Mouse (Mus musculus) Patski (cell line): ENCODE results near the gene Nrsn1. TPM values are rescaled to one million over a fixed set of nuclear protein-coding genes. Genes with fewer than 3 reads are reported as not detected.
"Not testable (repeated sequence)": the region's sequence is repeated elsewhere in the genome, so short reads cannot be mapped to it uniquely, and the experiment has no call there.

ENCODE experiments used
- ATAC-seq: fragments of 100-300 bp; one replicate; pipeline ENCODE4 v1.8.0; 2021
- CTCF ChIA-PET: fragments of 350-600 bp; sonication (Branson Sonifier 250); formaldehyde crosslinking; loops from one replicate; lab custom pipeline; 2022; ENCODE audit warnings: inconsistent platforms; lab: Charles Lee
- POLR2A ChIA-PET: fragments of 350-600 bp; sonication (Branson Sonifier 250); formaldehyde crosslinking; loops from one replicate; lab custom pipeline; 2022; ENCODE audit warnings: antibody characterized with exemption, inconsistent platforms; lab: Charles Lee
- DNase-seq: peaks from one replicate; pipeline ENCODE4 v3.0.0-alpha.2; 2011; ENCODE audit warnings: low read depth, low spot score
- H3K27me3 ChIP-seq: fragments of 371-371 bp; one replicate; pipeline ENCODE4 v1.5.1; 2021
- CTCF ChIP-seq: fragments of 100-300 bp; IDR thresholded peaks from one replicate; pipeline ENCODE4 v1.5.1; 2021
- in situ Hi-C: fragments of 300-500 bp; cut with MboI; formaldehyde crosslinking; loops from 3 replicates; pipeline ENCODE4 v1.11.1; 2018; ENCODE audit warnings: low pct_unique_long_range_greater_than_20kb, mixed read lengths
- polyA plus RNA-seq: library from polyadenylated mRNA; unstranded; gene quantifications from one replicate; pipeline ENCODE4 v1.2.3, GENCODE M21; 2021

The Nrsn1 gene
- polyA plus RNA-seq: 0.14 TPM

DNA sequence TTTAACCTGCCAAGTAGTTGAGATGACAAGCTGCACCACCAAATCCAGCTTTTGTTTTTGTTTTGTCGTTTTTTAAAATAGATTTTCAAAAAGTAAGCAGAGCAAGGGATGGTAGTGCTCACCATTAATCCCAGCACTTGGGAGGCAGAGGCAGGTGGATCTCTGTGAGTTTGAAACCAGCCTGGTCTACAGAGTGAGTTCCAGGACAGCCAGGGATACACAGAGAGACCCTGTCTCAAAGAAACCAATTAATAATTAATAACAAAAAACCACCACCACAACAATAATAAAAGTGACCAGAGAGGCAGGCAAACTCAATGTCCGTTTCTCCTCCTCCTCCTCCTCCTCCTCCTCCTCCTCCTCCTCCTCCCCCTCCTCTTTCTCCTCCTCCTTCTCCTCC lies at the start of gene Nrsn1:
Gene Nrsn1 (minus strand): TSS at position 101 of the 400 bp plus-strand sequence.
- CTCF ChIA-PET, DNase-seq, H3K27me3 ChIP-seq, in situ Hi-C loops, POLR2A ChIA-PET, ATAC-seq: not testable (repeated sequence)

DNA sequence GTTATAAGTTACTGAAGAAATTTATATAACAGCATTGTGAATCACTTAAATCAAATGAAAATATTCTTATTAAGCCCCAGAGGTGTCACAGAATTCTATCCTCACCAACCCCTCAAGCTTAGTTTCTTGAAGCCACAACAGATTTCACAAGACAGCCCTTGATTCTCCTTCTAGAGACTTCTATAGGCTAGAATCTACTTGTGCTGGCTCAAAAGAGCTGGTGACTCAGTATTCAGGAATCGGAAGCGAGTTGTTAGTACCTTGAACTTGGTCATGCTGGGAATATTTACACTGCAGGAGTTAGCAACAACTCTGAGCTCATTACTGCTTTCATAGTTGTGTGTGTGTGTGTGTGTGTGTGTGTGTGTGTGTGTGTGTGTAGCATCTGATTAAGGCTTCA lies 41.8 kb upstream of the Nrsn1 start:
- in situ Hi-C loops: no loop called here
- ChIA-PET CTCF (interaction anchor here (1.0 to 1.9 kb wide), 3 partner anchors 11 to 39 kb away, joined by 3 to 7 read pairs (median 4); no protein-coding TSS in a partner anchor), POLR2A (interaction anchor here (0.8 kb wide), 1 partner anchor 27 kb away, joined by 3 read pairs; no protein-coding TSS in a partner anchor)
- ATAC-seq (peak; percentile 77), DNase-seq (peak; percentile 37)
- H3K27me3 ChIP-seq: no peaks in the 10 kb centered on the region
- TF ChIP-seq CTCF: no peak

DNA sequence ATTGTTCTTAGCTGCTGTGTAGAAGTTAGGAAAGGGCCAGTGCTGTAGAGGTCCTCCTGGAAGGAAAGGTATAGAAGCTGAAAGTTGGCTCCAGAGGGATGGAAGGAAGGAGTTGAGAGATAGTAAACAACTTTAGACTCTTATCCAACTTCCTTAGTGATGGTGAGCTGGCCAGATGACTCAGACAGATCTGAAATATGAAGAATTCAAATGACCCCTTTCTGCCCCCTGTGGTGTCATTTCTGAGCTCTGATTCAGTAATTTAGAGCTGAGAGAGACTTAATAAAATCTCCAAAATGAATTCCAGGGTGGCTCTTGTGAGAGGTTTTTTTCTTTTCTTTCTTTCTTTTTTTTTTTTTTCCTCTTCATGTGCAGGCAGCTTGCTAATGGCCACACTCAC lies 39.8 kb upstream of the Nrsn1 start:
- POLR2A ChIA-PET: no interaction called here
- ATAC-seq (peak; percentile 67), DNase-seq (peak; percentile 70)
- no peak for TF ChIP-seq CTCF
- CTCF ChIA-PET: no interaction called here
- H3K27me3 ChIP-seq: no peaks in the 10 kb centered on the region
- in situ Hi-C loops: no loop called here

DNA sequence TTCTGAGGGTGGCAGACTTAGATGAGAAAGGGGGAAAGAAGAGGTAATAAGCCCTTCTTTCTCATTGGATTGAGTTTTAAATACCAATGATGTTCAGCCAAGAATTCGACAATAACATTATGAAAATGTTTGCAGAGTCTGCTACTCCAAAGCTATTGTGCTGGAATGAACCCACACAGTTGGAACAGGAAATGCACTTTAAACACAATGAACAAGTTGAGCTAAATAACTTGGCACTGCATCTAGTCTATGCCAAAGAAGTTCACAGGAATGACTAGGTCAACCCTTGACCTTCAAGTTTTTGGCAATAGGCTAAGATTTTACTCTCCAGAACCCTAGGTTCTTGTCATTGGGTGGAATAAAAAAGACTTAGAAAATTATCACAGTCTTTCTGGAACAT lies 18.4 kb upstream of the Nrsn1 start:
- ATAC-seq (no peak), DNase-seq (no peak)
- H3K27me3 ChIP-seq: no peaks in the 10 kb centered on the region
- TF ChIP-seq CTCF: no peak
- ChIA-PET POLR2A (interaction anchor here (1.0 to 1.5 kb wide), 3 partner anchors 10 to 206 kb away, joined by 3 to 8 read pairs (median 3); no protein-coding TSS in a partner anchor), CTCF (interaction anchor here (0.6 to 1.6 kb wide), 3 partner anchors 15 to 38 kb away, joined by 3 to 5 read pairs (median 3); no protein-coding TSS in a partner anchor)
- in situ Hi-C loops: no loop called here

DNA sequence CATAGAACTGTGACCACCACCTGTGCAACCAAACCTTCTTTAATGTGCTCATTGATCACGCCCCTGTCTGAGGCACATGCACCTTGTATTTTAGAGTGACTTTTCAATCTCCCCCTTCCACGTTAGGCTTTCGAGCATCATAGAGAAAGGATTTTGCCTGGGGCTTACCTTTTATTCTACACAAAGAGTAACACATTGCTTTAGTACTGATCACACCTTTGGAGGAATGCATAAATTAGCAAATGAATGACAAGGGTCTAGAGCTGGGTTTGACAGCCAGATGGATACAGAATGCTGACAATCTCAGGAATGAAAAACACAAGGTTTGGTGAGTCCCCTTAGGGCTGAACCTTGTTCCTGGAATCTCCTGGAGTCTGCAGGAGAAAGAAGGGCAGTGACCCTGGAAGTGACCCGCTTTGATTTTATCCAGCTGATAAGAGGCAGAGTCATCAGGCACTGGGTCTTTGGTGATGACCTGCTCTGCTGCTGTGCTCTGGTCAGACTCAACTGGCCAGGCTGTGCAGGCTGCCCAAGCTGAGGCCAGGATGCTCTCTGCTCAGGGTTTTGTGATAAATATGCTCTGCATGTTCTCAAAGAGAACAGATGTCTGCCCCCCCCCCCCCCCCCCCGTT lies 4.7 kb upstream of the Nrsn1 start:
- H3K27me3 ChIP-seq: no peaks in the 10 kb centered on the region
- DNase-seq: no peak
- in situ Hi-C loops: no loop called here
- ChIA-PET POLR2A (no interaction called here), CTCF (no interaction called here)
- no peak for ATAC-seq
- no peak for TF ChIP-seq CTCF

DNA sequence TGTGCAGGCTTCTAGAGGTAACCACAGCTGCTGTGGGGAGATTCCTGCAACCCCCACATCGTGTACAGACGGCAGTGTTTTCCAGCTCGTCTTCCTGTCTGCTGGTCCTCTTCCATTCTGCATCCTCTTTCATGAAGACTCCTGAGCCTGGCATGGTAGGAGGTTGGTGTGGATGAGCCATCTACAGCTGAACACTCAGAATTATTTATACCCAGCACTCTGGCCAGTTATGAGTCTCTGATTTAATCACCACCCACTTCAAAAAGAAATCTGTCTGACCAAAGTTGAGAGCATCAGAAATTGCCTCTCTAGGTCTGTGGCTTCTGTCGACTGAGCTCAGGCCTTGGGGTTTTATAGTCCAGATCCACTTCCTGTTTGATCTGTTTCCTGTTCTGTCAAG lies 1.9 kb upstream of the Nrsn1 start:
- peaks cover 7% of the 10 kb centered on the region for H3K27me3 ChIP-seq
- ChIA-PET POLR2A (interaction anchor here (0.9 kb wide), 1 partner anchor 40 kb away, joined by 3 read pairs; no protein-coding TSS in a partner anchor), CTCF (interaction anchor here (1.2 to 1.5 kb wide), 3 partner anchors 17 to 40 kb away, joined by 3 to 4 read pairs (median 3); no protein-coding TSS in a partner anchor)
- no peak for ATAC-seq
- in situ Hi-C loops: no loop called here
- DNase-seq: no peak
- TF ChIP-seq CTCF: no peak

DNA sequence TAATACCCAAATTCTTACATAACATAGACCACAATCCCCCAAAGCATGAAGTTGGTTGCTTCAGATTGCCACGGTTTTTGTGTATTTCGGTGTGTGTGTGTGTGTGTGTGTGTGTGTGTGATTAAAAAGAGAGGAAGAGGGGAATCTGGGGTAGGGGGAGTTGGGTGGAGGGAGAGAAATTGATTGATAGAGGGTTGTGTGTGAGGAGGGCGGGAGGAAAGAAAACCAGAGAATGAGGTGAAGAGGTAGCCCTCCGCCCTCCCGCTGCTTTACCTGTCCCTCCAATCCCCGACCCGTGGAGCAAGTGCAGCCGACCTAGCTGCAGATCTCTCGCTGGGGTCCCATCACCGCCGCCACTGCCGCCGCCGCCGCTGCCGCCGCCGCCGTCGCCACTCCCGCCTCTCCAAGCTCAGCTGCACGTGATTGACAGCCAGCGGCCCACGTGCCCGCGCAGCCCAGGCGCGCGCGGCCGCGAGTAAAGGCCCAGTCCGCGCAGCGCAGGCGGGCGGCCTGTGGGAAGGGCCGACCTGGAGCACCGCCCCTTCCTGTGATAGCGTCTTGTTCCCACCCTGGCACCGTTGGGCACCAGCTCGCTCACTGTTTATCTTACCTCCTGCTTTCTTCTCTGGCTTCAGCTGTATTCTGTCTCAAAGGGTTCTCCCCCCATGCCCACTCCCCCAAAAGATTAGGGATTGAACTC lies 583 bp downstream of the Nrsn1 start:
- ChIA-PET CTCF (interaction anchor here (2.0 kb wide), 1 partner anchor 16 kb away, joined by 6 read pairs; no protein-coding TSS in a partner anchor), POLR2A (no interaction called here)
- TF ChIP-seq CTCF: no peak
- H3K27me3 ChIP-seq: peaks cover 10% of the 10 kb centered on the region
- DNase-seq (no peak), ATAC-seq (no peak)
- in situ Hi-C loops: no loop called here

DNA sequence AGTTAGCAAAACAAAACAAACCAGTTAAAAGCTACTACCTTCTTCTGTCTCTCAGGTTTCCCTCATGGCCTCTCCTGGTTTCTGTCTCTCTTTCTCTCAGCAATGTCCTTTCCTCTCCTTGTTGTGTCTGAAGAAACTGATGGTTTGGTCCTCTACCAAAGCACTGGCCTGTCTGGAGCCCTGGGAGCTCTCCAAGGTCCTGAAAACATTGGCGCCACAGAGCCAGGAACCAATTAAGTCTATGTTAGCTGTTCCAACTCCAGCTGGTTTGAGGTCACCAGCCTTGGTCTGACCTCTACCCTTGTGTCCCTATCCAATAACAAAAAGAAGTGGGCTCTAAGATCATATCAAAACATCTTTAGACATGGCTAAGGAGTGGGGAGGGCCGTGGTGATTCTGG lies 1.3 kb downstream of the Nrsn1 start:
- in situ Hi-C loops: no loop called here

DNA sequence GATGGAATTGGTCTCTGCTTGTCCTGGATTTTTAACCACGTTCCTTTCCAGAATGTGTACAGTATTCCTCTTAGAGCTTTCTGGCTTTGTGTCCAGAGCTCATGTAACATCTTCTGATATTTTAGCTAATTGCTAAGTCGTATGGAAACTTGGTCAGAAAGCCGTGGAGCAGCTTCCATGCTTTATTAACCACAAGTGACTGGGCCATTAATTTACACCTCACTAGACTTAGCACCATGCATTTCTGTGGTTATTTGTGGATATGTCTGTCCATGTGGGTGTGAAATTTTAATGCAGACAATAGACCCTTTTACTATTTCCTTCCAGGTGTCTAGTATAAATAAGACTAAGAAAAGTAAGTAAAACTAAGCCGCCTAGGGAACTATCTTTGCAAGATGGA lies 7.6 kb downstream of the Nrsn1 start:
- in situ Hi-C loops: no loop called here
- POLR2A ChIA-PET: interaction anchor here (1.1 kb wide), 1 partner anchor 29 kb away, joined by 4 read pairs; no protein-coding TSS in a partner anchor
- CTCF ChIA-PET: interaction anchor here (1.0 to 1.2 kb wide), 2 partner anchors 16 to 53 kb away, joined by 3 read pairs; no protein-coding TSS in a partner anchor
- H3K27me3 ChIP-seq: peaks cover 8% of the 10 kb centered on the region
- ATAC-seq: peak; percentile 26
- no peak for TF ChIP-seq CTCF
- peak; percentile 80 for DNase-seq

More for the DNA sequence above, 1.3 kb downstream of the Nrsn1 start:
- ChIA-PET POLR2A (interaction anchor here (0.6 kb wide), 1 partner anchor 12 kb away, joined by 5 read pairs; no protein-coding TSS in a partner anchor), CTCF (interaction anchor here (2.0 kb wide), 1 partner anchor 16 kb away, joined by 6 read pairs; no protein-coding TSS in a partner anchor)
- H3K27me3 ChIP-seq: peaks cover 10% of the 10 kb centered on the region
- TF ChIP-seq CTCF: no peak
- no peak for DNase-seq
- peak; percentile 67 for ATAC-seq

DNA sequence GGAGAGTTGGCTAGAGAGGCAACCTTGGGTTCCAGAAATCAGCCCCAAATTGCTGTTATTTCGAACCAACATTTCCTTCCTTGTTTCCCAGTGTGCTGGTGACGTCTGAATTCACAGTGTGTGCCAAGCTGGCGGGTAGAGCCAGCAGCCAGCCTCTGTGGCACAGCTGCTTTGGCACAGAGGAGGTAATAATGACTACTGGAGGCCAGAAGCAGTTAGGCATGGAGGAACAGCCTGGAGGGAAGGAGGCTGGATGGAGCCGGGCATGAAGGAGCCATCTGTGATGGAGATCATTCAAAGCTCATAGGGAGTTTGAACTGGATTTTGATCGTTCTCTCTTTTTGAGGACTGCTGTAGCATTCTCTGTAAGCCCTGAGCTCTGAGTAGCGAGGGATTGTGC lies 12.7 kb downstream of the Nrsn1 start:
- in situ Hi-C loops: no loop called here
- no peak for ATAC-seq
- no peaks in the 10 kb centered on the region for H3K27me3 ChIP-seq
- TF ChIP-seq CTCF: no peak
- no peak for DNase-seq
- POLR2A ChIA-PET: no interaction called here
- CTCF ChIA-PET: no interaction called here
